Mouse (Mus musculus): ENCODE measurements around the gene Dthd1. TPM values are rescaled to one million over a fixed set of nuclear protein-coding genes. Genes with fewer than 3 reads are reported as not detected.

Gene Dthd1
- polyA plus RNA-seq, 1 experiment from 2014 or later, result not detected

DNA sequence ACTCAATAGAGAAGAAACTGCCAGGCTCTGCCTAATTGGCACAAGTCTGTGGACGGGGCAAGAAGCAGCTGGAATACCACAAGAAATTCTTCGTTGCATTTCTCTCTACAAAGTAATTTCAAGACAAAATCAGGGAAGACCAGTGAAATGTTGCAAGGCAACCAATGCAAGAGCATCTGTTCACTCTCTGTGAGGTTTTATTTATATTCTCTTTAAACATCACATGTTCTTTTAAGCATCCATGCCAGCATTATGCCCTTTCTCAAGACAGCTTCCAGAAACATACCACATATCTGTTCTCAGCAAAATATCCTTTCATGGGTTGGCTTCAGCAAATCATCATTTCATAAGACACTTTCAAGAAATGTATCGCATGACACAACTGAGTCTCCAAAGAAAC is 50.7 kb downstream of the Dthd1 start:
- DNase-seq (no peak), ATAC-seq (ENCODE audit: insufficient read depth) (no peak)
- Histone ChIP-seq H3K9ac (no peak overlapping the region), H3K4me1 (ENCODE audit: insufficient read depth) (no peaks in the 10 kb centered on the region), H3K4me2 (no peak overlapping the region), H3K9me3 (ENCODE audit: low read depth, low read length) (no peaks in the 10 kb centered on the region), H3K4me3 (ENCODE audit: low read depth, low read length) (no peak overlapping the region), H3K36me3 (ENCODE audit: insufficient read depth) (no peaks in the 10 kb centered on the region), H3K27me3 (ENCODE audit: insufficient read depth, low read length) (no peaks in the 10 kb centered on the region), H3K27ac (ENCODE audit: low read depth) (no peak overlapping the region)
- TF ChIP-seq CTCF (IDR thresholded peaks at IDR 0.05; ENCODE audit: low read depth), result no peak
- 69% methylated on average over 3 of the region's 3 CpGs for WGBS

DNA sequence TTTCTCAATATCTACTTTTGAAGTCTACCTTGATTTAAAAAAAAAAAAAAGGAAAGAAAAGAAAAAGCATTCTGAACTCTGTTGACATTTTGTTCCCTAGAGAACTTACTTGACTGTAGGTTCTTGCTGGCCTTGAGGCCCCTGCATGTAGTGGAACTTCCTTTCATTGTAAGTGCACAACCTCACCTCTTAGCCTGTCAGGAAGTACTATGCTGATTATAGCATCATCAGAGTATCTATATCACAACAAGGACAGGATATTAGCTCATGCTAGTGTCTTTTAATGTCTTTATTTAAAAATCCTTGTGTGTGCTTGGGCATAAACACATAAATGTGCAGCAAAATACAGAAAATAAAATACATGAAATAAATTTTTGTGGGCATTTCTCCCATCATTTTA is 53.4 kb downstream of the Dthd1 start:
- no peaks in the 10 kb centered on the region for H3K9me3 ChIP-seq (ENCODE audit: low read depth, low read length)
- no peak overlapping the region for H3K9ac ChIP-seq
- DNase-seq (peak; percentile 9), ATAC-seq (ENCODE audit: insufficient read depth) (no peak)
- no peaks in the 10 kb centered on the region for H3K36me3 ChIP-seq (ENCODE audit: insufficient read depth)
- H3K27ac ChIP-seq (ENCODE audit: low read depth), result no peak overlapping the region
- no peaks in the 10 kb centered on the region for H3K27me3 ChIP-seq (ENCODE audit: insufficient read depth, low read length)
- no peak overlapping the region for H3K4me3 ChIP-seq (ENCODE audit: low read depth, low read length)
- no peak for TF ChIP-seq CTCF (IDR thresholded peaks at IDR 0.05; ENCODE audit: low read depth)
- no peak overlapping the region for H3K4me2 ChIP-seq
- no peaks in the 10 kb centered on the region for H3K4me1 ChIP-seq (ENCODE audit: insufficient read depth)

DNA sequence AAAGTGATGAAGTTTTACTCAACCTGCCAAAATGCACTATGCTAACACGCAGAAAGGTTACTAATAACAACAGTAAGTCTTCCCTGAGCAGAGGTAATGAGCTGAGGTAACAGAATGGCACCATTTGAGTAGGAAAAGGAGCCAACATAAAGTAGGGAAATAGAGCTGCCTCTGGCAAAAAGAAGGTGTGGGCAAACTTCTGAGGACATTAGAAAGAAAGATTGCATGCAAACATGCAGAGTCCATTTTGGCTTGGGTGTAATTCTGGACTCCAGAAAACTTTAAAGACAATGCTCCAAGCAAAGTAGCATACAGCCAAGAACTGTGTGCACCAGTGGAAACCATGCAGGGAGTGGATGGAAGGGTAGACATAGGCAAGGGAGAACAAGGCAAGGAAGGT is 65.9 kb downstream of the Dthd1 start:
- Histone ChIP-seq H3K9me3 (ENCODE audit: low read depth, low read length) (no peaks in the 10 kb centered on the region), H3K27me3 (ENCODE audit: insufficient read depth, low read length) (no peaks in the 10 kb centered on the region), H3K4me1 (ENCODE audit: insufficient read depth) (no peaks in the 10 kb centered on the region), H3K4me2 (no peak overlapping the region), H3K36me3 (ENCODE audit: insufficient read depth) (no peaks in the 10 kb centered on the region), H3K9ac (no peak overlapping the region), H3K27ac (ENCODE audit: low read depth) (no peak overlapping the region), H3K4me3 (ENCODE audit: low read depth, low read length) (no peak overlapping the region)
- no peak for ATAC-seq (ENCODE audit: insufficient read depth)
- WGBS, result 54% methylated on average over 1 of the region's 1 CpGs
- no peak for DNase-seq
- no peak for TF ChIP-seq CTCF (IDR thresholded peaks at IDR 0.05; ENCODE audit: low read depth)

DNA sequence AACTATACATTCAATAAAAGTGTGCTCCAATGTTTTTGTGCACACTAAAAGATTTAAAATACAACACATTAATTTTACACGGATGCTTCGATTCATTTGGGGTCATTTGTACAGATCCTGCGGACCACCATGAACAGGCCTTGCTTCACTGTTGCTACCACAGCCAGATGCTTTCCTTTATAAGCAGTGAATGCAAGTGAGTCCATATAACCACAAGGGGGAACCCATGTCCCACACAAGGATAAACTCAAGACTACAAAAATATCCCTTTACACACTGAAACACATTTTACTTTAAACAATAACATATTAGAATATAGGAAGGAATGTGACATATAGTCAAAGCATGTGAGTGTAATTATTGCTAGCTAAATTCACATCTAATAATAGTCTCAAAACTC is 81.7 kb downstream of the Dthd1 start:
- no peaks in the 10 kb centered on the region for H3K36me3 ChIP-seq (ENCODE audit: insufficient read depth)
- H3K9me3 ChIP-seq (ENCODE audit: low read depth, low read length), result no peaks in the 10 kb centered on the region
- H3K4me3 ChIP-seq (ENCODE audit: low read depth, low read length), result no peak overlapping the region
- no peak overlapping the region for H3K9ac ChIP-seq
- 54% methylated on average over 3 of the region's 3 CpGs for WGBS
- DNase-seq, result peak; percentile 81
- no peak overlapping the region for H3K4me2 ChIP-seq
- H3K4me1 ChIP-seq (ENCODE audit: insufficient read depth), result no peaks in the 10 kb centered on the region
- no peak for ATAC-seq (ENCODE audit: insufficient read depth)
- peak; percentile 75 for TF ChIP-seq CTCF (IDR thresholded peaks at IDR 0.05; ENCODE audit: low read depth)
- no peak overlapping the region for H3K27ac ChIP-seq (ENCODE audit: low read depth)
- no peaks in the 10 kb centered on the region for H3K27me3 ChIP-seq (ENCODE audit: insufficient read depth, low read length)

DNA sequence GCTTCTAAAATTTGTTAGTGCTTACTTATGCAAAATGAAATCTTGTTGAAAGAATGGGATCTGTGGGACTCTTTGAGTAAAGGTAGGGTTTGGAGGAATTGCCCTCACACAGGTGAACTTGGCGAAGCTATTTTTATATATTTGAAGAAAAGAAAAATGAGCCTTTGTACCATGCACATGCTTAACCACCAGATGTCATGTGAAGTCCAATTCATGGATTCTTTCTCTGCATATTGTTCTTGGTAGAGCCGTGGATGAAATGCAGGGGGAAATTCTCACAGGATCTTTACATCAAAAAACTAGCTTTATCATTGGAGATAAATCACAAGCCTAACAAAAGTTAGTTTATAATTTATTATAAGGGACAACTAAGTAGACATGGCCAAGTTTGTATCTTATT is 93.3 kb downstream of the Dthd1 start:
- no peaks in the 10 kb centered on the region for H3K4me1 ChIP-seq (ENCODE audit: insufficient read depth)
- H3K27me3 ChIP-seq (ENCODE audit: insufficient read depth, low read length), result no peaks in the 10 kb centered on the region
- peak; percentile 7; the same call in 1 of the 2 replicates for TF ChIP-seq CTCF (IDR thresholded peaks at IDR 0.05; ENCODE audit: low read depth)
- H3K36me3 ChIP-seq (ENCODE audit: insufficient read depth), result no peaks in the 10 kb centered on the region
- WGBS, result 69% methylated on average over 2 of the region's 2 CpGs
- no peak overlapping the region for H3K4me2 ChIP-seq
- ATAC-seq (ENCODE audit: insufficient read depth) (no peak), DNase-seq (no peak)
- no peak overlapping the region for H3K27ac ChIP-seq (ENCODE audit: low read depth)
- no peaks in the 10 kb centered on the region for H3K9me3 ChIP-seq (ENCODE audit: low read depth, low read length)
- H3K4me3 ChIP-seq (ENCODE audit: low read depth, low read length), result no peak overlapping the region
- no peak overlapping the region for H3K9ac ChIP-seq

DNA sequence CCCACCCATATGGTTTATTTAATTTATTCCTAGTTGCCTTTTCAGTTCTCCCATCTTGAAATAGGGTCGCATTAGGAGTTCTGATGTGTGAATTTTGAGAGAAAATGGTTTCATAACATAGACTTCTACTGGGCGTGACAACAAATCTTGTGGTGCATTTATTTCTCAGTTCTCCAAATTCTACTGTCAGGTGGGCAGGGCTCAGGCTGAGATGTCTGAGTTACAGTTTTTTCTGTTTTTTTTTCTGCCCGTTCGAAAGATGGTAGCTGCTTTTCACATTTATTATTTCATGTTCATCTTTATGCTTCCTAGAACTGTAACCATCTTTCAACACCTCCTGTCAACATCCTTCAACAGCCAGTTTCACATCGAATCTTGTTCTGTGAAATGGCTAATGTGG is 95.5 kb downstream of the Dthd1 start:
- H3K9me3 ChIP-seq (ENCODE audit: low read depth, low read length), result no peaks in the 10 kb centered on the region
- no peak for TF ChIP-seq CTCF (IDR thresholded peaks at IDR 0.05; ENCODE audit: low read depth)
- H3K9ac ChIP-seq, result no peak overlapping the region
- WGBS, result 59% methylated on average over 5 of the region's 5 CpGs
- H3K4me3 ChIP-seq (ENCODE audit: low read depth, low read length), result no peak overlapping the region
- H3K27me3 ChIP-seq (ENCODE audit: insufficient read depth, low read length), result no peaks in the 10 kb centered on the region
- DNase-seq, result no peak
- no peaks in the 10 kb centered on the region for H3K36me3 ChIP-seq (ENCODE audit: insufficient read depth)
- no peaks in the 10 kb centered on the region for H3K4me1 ChIP-seq (ENCODE audit: insufficient read depth)
- no peak overlapping the region for H3K4me2 ChIP-seq
- ATAC-seq (ENCODE audit: insufficient read depth), result no peak
- H3K27ac ChIP-seq (ENCODE audit: low read depth), result no peak overlapping the region

DNA sequence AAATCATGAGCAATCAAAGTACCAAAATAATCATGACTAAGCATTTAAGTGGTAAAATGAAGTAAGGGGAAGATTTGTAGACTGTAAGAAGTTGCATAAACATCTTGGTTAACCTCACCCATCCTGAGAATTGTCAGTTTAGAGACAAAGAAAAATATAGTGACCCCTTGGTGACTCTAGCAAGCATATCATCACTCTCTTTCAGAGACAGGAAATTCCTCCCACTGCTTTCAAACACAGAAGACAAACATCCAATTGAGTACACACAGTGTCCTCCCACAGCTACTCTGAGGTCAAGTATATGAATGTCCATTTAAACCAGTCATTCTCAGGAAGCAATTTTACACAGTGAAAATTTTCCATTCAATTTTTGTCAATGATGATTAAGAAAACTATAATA is 111.0 kb downstream of the Dthd1 start:
- no peak overlapping the region for H3K4me3 ChIP-seq (ENCODE audit: low read depth, low read length)
- no peaks in the 10 kb centered on the region for H3K27me3 ChIP-seq (ENCODE audit: insufficient read depth, low read length)
- H3K9ac ChIP-seq, result no peak overlapping the region
- H3K9me3 ChIP-seq (ENCODE audit: low read depth, low read length), result no peaks in the 10 kb centered on the region
- no peak for TF ChIP-seq CTCF (IDR thresholded peaks at IDR 0.05; ENCODE audit: low read depth)
- no peaks in the 10 kb centered on the region for H3K36me3 ChIP-seq (ENCODE audit: insufficient read depth)
- H3K4me2 ChIP-seq, result no peak overlapping the region
- peak; percentile 75; the same call in 1 of the 2 replicates for ATAC-seq (ENCODE audit: insufficient read depth)
- no peaks in the 10 kb centered on the region for H3K4me1 ChIP-seq (ENCODE audit: insufficient read depth)
- H3K27ac ChIP-seq (ENCODE audit: low read depth), result no peak overlapping the region
- peak; percentile 59 for DNase-seq

Other genes with a start within 250 kb of the Dthd1 start
- 6.6 and 7.0 TPM in 2 replicates for gene Arap2, start 47.7 kb upstream of the Dthd1 start, polyA plus RNA-seq (2014; fragmentation: Nextera tagmentation; extraction: Ambion mirVana)